Mouse (Mus musculus): Measurements from ENCODE around the gene Zfp213. TPM values are rescaled to one million over a fixed set of nuclear protein-coding genes. Genes with fewer than 3 reads are reported as not detected.

The Zfp213 gene
- 1 to 10 TPM; 3.9 TPM for total RNA-seq (2023)

DNA sequence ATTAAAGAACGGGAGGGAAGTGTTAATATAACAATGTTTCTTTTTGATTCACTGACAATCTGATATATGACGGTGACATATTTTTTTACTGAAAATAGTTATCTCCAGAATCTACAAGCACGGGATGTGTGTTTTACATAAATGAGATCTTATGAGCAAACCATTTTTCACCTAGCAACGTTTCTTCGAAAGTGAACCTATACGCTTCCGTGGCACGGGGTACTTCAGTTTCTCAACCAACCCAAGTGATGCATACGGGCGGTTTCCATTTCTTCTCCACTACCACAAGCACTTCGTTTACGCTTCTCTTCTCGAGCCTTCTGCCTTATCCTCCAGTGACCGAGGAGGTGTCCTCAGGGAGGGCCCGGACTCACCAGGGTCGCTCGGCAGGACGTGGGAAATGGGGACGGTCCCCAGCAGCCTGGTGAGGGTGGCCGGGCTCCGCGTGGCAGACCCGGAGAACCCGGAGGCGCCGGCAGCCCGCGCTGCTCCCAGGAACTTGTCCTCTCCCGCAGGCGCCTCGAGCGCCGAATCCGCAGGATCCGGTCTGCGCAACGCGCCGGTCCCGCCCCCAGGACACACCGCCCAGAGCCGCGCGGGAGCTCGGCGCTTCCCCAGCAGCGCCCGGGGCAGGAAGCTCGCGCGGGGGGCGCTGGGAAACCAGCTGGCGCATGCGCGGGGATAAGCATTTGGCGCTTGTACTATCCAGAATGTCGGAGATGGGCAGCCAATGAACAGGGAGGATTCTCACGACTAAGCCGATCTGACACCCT, at the start of gene Zfp213:
Zfp213 (minus strand) TSS at position 644 of the 773 bp plus-strand sequence.

GRCm38 (mm10) chr17:23600641-23601622, 36.9 kb upstream of the Zfp213 start, which contains the start of gene Zscan10:
TSS of gene Zscan10 (plus strand) at chr17:23600856.

GRCm38 (mm10) chr17:23598582-23599552, 34.8 kb upstream of the Zfp213 start, which contains the start of gene Zfp13:
TSS of gene Zfp13 (minus strand) at chr17:23599487.

Other genes starting within 250 kb of the Zfp213 start
- gene Vmn2r115, start 220.5 kb downstream of the Zfp213 start, total RNA-seq (2023), result not detected
- not detected for gene Vmn2r116, start 179.6 kb downstream of the Zfp213 start, total RNA-seq (2023)
- gene Vmn2r117, start 84.5 kb downstream of the Zfp213 start, total RNA-seq (2023), result not detected
- not detected for gene Zfp13, start 35.2 kb upstream of the Zfp213 start, total RNA-seq (2023)
- not detected for gene Zscan10, start 36.6 kb upstream of the Zfp213 start, total RNA-seq (2023)
- gene Mmp25, start 81.0 kb upstream of the Zfp213 start, total RNA-seq (2023), result 1 to 10 TPM; 3.0 to 3.1 TPM
- gene Bicdl2, start 96.3 kb upstream of the Zfp213 start, total RNA-seq (2023), result not detected
- gene Hcfc1r1, start 109.4 kb upstream of the Zfp213 start, total RNA-seq (2023), result 10 to 100 TPM; 53.4 to 61.5 TPM
- gene Thoc6, start 109.6 kb upstream of the Zfp213 start, total RNA-seq (2023), result 10 to 100 TPM; 17.4 to 24.2 TPM
- 10 to 100 TPM; 20.6 to 32.5 TPM for gene Tnfrsf12a, start 113.2 kb upstream of the Zfp213 start, total RNA-seq (2023)
- gene Cldn6, start 115.0 kb upstream of the Zfp213 start, total RNA-seq (2023), result not detected
- gene Cldn9, start 119.8 kb upstream of the Zfp213 start, total RNA-seq (2023), result not detected
- gene 1520401A03Rik, start 158.5 kb upstream of the Zfp213 start, total RNA-seq (2023), result not detected
- 1 to 10 TPM; 3.3 to 3.7 TPM for gene Pkmyt1, start 162.1 kb upstream of the Zfp213 start, total RNA-seq (2023)
- 1 to 10 TPM; 2.3 to 3.2 TPM for gene Paqr4, start 176.6 kb upstream of the Zfp213 start, total RNA-seq (2023)
- not detected for gene Kremen2, start 181.6 kb upstream of the Zfp213 start, total RNA-seq (2023)
- gene Flywch1, start 207.4 kb upstream of the Zfp213 start, total RNA-seq (2023), result 10 to 100 TPM; 12.9 to 14.0 TPM
- gene Flywch2, start 221.8 kb upstream of the Zfp213 start, total RNA-seq (2023), result not detected
- gene Srrm2, start 226.3 kb upstream of the Zfp213 start, total RNA-seq (2023), result 100 to 1,000 TPM; 847 to 887 TPM

All from monocyte, adult 59 days (primary cell).